Comparison of ENCODE assay signal across 23 mouse cellular contexts in the genomic region with DNA sequence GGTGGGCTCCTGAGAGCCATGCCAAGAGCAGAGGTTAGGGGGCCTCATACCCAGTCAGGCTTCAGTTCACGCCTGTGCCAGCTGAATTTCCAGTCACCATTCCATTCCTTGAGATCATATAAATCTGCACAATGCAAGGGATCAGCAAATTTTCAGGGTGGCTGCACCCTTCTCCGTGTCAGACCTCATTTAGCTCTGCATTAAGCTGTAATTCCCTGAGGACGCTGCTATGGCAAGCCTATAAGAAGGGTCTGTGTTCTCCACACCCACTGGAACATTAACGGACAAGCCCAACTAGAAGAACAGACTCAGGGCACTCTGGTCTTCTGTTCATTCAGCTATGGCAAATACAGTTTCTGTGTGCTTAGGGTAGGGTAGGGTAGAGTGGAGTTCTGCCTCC. TPM values are rescaled to one million over a fixed set of nuclear protein-coding genes. Genes with fewer than 3 reads are reported as not detected.
DNase-seq lines count a peak whose midpoint lies in the region; ATAC-seq and TF ChIP-seq lines count a peak whose summit lies in the region.
"Had no signal": no experiment of that assay in that cellular context is flagged by ENCODE, and none has a peak within 500 bp of the region (broad histone marks: within the 10 kb centered on the region; RNA-seq: fewer than 3 reads in every experiment).

No protein-coding gene starts in this region.

- ATAC-seq in kidney, postnatal 0 days (replicated peaks; ENCODE audit: low FRiP score, low read depth) = peak; percentile 47; the same call in 1 of the 2 replicates
- ATAC-seq: activated CD4-positive, CD25-positive, alpha-beta regulatory T cell, adult 4 months; forebrain, embryonic 14.5 days; Patski had no signal

- WGBS in kidney, adult 2 months = 44% methylated on average over 4 of the region's 4 CpGs
- WGBS in kidney, postnatal 0 days = 38% methylated on average over 4 of the region's 4 CpGs
- 69% methylated on average over 4 of the region's 4 CpGs for WGBS in embryonic facial prominence, embryonic 10.5 days

- no peak overlapping the region for H3K9ac ChIP-seq in kidney, postnatal 0 days (ENCODE audit: low read depth, low read length)
- H3K9ac ChIP-seq: embryonic facial prominence, embryonic 15.5 days; hindbrain, embryonic 13.5 days had no signal

- H3K4me1 ChIP-seq in kidney, adult 2 months (ENCODE audit: control insufficient read depth, insufficient read depth, low read length) = peaks cover 26% of the 10 kb centered on the region
- 0 out of 2 replicates have a peak, but pooled peaks cover 4% of the 10 kb centered on the region for H3K4me1 ChIP-seq in kidney, postnatal 0 days (replicated peaks; ENCODE audit: insufficient read depth, low read length)
- peaks cover 27% of the 10 kb centered on the region for H3K4me1 ChIP-seq in embryonic facial prominence, embryonic 10.5 days
- H3K4me1 ChIP-seq: embryonic facial prominence, embryonic 15.5 days had no signal

- peak overlapping the region; percentile 17 for H3K27ac ChIP-seq in kidney, adult 2 months (ENCODE audit: insufficient read depth, low read depth, low read length)
- peak overlapping the region; percentile 37; the same call in 1 of the 2 replicates for H3K27ac ChIP-seq in kidney, postnatal 0 days
- H3K27ac ChIP-seq in embryonic facial prominence, embryonic 10.5 days (replicated peaks) = 0 out of 2 replicates have a peak overlapping the region, but pooled peaks have one; percentile 16
- H3K27ac ChIP-seq: embryonic facial prominence, embryonic 15.5 days; forebrain, embryonic 10.5 days; hindbrain, embryonic 13.5 days had no signal

- no peak for TF ChIP-seq POLR2A in kidney, adult 2 months (IDR thresholded peaks at IDR 0.05; ENCODE audit: low read depth, low read length)

- H3K27me3 ChIP-seq in kidney, adult 2 months (replicated peaks; ENCODE audit: control insufficient read depth, insufficient read depth, low read length) = no peaks in the 10 kb centered on the region
- H3K27me3 ChIP-seq in kidney, postnatal 0 days (ENCODE audit: insufficient read depth, low read length) = no peaks in the 10 kb centered on the region
- no peaks in the 10 kb centered on the region for H3K27me3 ChIP-seq in embryonic facial prominence, embryonic 10.5 days (replicated peaks; ENCODE audit: low read depth, poor library complexity, severe bottlenecking)
- H3K27me3 ChIP-seq: embryonic facial prominence, embryonic 15.5 days; hindbrain, embryonic 13.5 days had no signal

- H3K36me3 ChIP-seq in kidney, adult 2 months (ENCODE audit: control insufficient read depth, insufficient read depth, low read length) = no peaks in the 10 kb centered on the region
- H3K36me3 ChIP-seq in kidney, postnatal 0 days (ENCODE audit: insufficient read depth, low read length) = no peaks in the 10 kb centered on the region
- no peaks in the 10 kb centered on the region for H3K36me3 ChIP-seq in embryonic facial prominence, embryonic 10.5 days (replicated peaks)
- H3K36me3 ChIP-seq: embryonic facial prominence, embryonic 15.5 days; forebrain, embryonic 10.5 days; hindbrain, embryonic 13.5 days had no signal

- no peaks in the 10 kb centered on the region for H3K9me3 ChIP-seq in kidney, postnatal 0 days (replicated peaks; ENCODE audit: low read length)
- H3K9me3 ChIP-seq in embryonic facial prominence, embryonic 10.5 days = no peaks in the 10 kb centered on the region
- H3K9me3 ChIP-seq: embryonic facial prominence, embryonic 15.5 days; forebrain, embryonic 10.5 days; hindbrain, embryonic 13.5 days had no signal

- DNase-seq in kidney, adult 2 months = no peak
- DNase-seq in kidney, adult 11 months = no peak
- DNase-seq in kidney, postnatal 0 days (ENCODE audit: low spot score) = peak; percentile 11
- no peak for DNase-seq in kidney, postnatal 10 days
- no peak for DNase-seq in embryonic facial prominence, embryonic 10.5 days (ENCODE audit: low spot score)
- DNase-seq in retina, postnatal 1 day = peak; percentile 90
- no peak for DNase-seq in right cerebral cortex, adult 18-20 months
- DNase-seq: adrenal gland, postnatal 14 days; cerebellum, adult 11-12 months; cerebellum, adult 9-10 months; cerebellum, postnatal 25 days; gastrocnemius, postnatal 36 days; heart, adult 11 months; heart, postnatal 10 days had no signal

- no peak overlapping the region for H3K4me3 ChIP-seq in kidney, adult 2 months (ENCODE audit: insufficient read depth, low read depth, low read length)
- H3K4me3 ChIP-seq in kidney, postnatal 0 days (replicated peaks; ENCODE audit: low read depth, low read length) = no peak overlapping the region
- no peak overlapping the region for H3K4me3 ChIP-seq in embryonic facial prominence, embryonic 10.5 days
- H3K4me3 ChIP-seq: embryonic facial prominence, embryonic 15.5 days; erythroblast, embryonic 14.5 days; forebrain, embryonic 10.5 days; hindbrain, embryonic 13.5 days had no signal

- TF ChIP-seq CTCF in kidney, adult 2 months (conservative IDR thresholded peaks at IDR 0.05; ENCODE audit: insufficient read depth, insufficient read length, low read depth, low read length) = no peak
- TF ChIP-seq CTCF in kidney, postnatal 0 days (IDR thresholded peaks at IDR 0.05; ENCODE audit: low read depth) = no peak

- H3K4me2 ChIP-seq in kidney, postnatal 0 days (ENCODE audit: low read length) = no peak overlapping the region
- H3K4me2 ChIP-seq: embryonic facial prominence, embryonic 15.5 days; hindbrain, embryonic 13.5 days had no signal

RNA-seq across cellular contexts. Expression of gene Slc22a8, which starts 6.2 kb away (rescaled TPM):
- polyA plus RNA-seq in kidney, adult 2 months (2012; rRNA removed) = 526 and 582 TPM in 2 replicates
- 19.2 and 25.5 TPM in 2 replicates for polyA plus RNA-seq in kidney, postnatal 0 days (2015; fragmentation: Nextera tagmentation; extraction: Ambion mirVana)
- polyA plus RNA-seq in embryonic facial prominence, embryonic 10.5 days (2016; fragmentation: Nextera tagmentation; extraction: Ambion mirVana) = not detected in 2 replicates
- polyA plus RNA-seq: C2C12; erythroblast, embryonic 14.5 days; heart, embryonic 14.5 days; Patski had no signal

RNA-seq across cellular contexts. Expression of gene Slc22a6, which starts 20.6 kb away (rescaled TPM):
- polyA plus RNA-seq in kidney, adult 2 months (2012; rRNA removed) = 355 and 358 TPM in 2 replicates
- polyA plus RNA-seq in kidney, postnatal 0 days (2015; fragmentation: Nextera tagmentation; extraction: Ambion mirVana) = 73.8 and 93.1 TPM in 2 replicates
- polyA plus RNA-seq in embryonic facial prominence, embryonic 10.5 days (2016; fragmentation: Nextera tagmentation; extraction: Ambion mirVana) = 0.10 and 0.24 TPM in 2 replicates
- polyA plus RNA-seq: activated CD4-positive, CD25-positive, alpha-beta regulatory T cell, adult 4 months; C2C12; erythroblast, embryonic 14.5 days; forebrain, embryonic 10.5 days; heart, embryonic 14.5 days; Patski had no signal

Comparison
In these comparisons a context has a peak if more than half of its experiments do, and no peak if none do; other contexts are left out.
1. DNase-seq: peak in kidney, postnatal 0 days (single experiment) and retina, postnatal 1 day (single experiment); none in kidney, adult 2 months (single experiment), kidney, adult 11 months (single experiment), kidney, postnatal 10 days (single experiment), embryonic facial prominence, embryonic 10.5 days (single experiment) and right cerebral cortex, adult 18-20 months (single experiment).
2. RNA of gene Slc22a8, which starts 6.2 kb away (polyA plus RNA-seq): 526 to 582 TPM in kidney, adult 2 months; 19.2 to 25.5 TPM in kidney, postnatal 0 days and not detected in embryonic facial prominence, embryonic 10.5 days; every median in the first group is over 10 times any median in the second.
3. RNA of gene Slc22a6, which starts 20.6 kb away (polyA plus RNA-seq): 355 to 358 TPM in kidney, adult 2 months and 73.8 to 93.1 TPM in kidney, postnatal 0 days; 0.10 to 0.24 TPM in embryonic facial prominence, embryonic 10.5 days; every median in the first group is over 10 times any median in the second.
4. Peak in every context shown above with its lines, with median percentiles within 50 percentile points of each other: H3K27ac ChIP-seq.